Mouse (Mus musculus) granulocyte monocyte progenitor cell, adult 5-6 weeks (primary cell): ENCODE data around the gene Mid1. TPM values are rescaled to one million over a fixed set of nuclear protein-coding genes. Genes with fewer than 3 reads are reported as not detected.
A peak's percentile ranks its signal among the peaks of the same experiment; 100 is the strongest.
"Not testable (repeated sequence)": the region's sequence is repeated elsewhere in the genome, so short reads cannot be mapped to it uniquely, and the experiment has no call there.

Experiments
- ATAC-seq: replicated peaks from 2 replicates; pipeline ENCODE4 v1.8.0; 2016; ENCODE audit warnings: mild to moderate bottlenecking, moderate TSS enrichment, inconsistent platforms; ENCODE audit not compliant: poor library complexity, severe bottlenecking
- total RNA-seq, 2 experiments: library from RNA; stranded (forward) in 1 of 2; stranded (reverse) in 1 of 2; fragments of 200-712, 200-1000 nt in 1 of 2; fragments of >200 nt in 1 of 2; fragmentation: Nextera tagmentation in 1 of 2; gene quantifications; 2 replicates each; pipeline ENCODE4 v1.2.3; 2014 to 2017

Mid1 gene
- total RNA-seq, 2 experiments from 2014 or later = 12.2 to 54.0 TPM

DNA sequence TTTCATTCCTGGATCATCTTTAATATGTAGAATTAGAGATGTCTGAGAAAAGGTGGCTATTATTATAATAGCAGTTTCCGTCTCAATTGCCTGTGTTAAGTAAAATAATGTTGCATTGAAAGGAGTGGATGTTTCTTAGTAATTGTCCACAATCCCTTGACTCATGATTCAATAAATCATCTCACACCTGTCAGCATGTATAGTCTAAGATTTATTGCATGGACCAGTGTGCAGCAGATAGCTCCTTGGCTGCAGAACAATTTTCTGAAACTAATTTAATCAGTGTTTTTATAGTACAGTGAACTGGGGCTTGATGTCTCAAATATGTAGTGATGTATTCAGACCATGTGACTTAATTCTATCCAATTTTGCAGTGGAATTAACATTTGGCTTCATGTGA lies 265.6 kb downstream of the Mid1 start:
- ATAC-seq = no peak

DNA sequence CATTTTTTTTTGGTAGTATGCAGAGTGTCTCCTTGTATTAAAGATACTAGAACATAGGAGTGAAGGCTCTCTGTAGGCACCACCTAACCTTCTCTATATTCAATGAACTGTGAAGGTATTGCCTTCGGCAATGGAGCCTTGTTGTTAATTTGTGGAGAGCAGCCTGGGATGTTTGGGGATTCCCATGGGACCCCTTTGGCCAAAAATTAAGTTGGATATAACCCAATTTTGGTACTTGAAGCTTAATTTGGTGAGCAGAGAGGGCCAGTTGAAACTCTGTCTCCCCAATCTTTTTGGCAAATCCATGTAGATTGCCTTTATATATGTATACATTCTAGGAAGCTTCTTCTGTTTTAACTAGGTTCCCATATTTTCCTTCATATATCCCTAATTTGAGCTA lies 284.3 kb downstream of the Mid1 start:
- no peak for ATAC-seq

DNA sequence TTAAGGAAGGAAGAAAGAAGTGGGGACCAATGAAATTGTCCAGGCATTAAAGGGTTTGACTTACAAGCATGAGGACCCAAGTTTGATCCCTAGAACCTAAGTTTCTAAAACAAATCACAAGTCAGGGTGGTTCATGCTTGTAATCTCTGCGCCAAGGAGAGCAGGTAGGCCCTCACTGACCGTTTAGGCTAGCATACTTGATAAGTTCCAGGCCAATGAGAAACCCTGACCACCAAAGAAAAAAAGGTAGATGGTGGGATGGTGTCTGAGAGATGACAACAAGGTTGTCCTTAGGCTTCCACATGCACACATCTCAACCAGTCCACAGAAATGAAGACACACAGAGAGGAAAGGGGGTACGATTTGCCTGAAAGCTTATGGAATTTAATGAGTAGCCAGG lies 284.8 kb downstream of the Mid1 start:
- ATAC-seq = not testable (repeated sequence)

DNA sequence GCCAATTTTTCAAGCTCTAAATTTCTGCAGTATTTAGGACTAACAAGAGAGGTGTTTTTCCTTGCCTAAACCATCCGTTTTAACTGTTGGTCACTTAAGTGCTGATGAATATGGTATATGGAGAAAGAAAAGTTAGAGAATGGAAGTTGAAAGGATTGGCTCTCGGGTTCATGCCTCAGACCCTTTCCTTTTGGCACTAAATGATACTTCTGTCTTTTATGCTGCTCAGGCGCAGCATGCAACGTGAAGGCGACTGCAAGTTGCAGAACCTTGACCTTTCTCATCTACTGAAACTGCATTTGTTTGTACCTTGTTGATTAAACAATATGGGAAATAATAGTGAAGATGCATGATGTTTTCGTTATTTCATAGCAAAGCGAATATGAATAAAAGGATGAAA lies 285.5 kb downstream of the Mid1 start:
- not testable (repeated sequence) for ATAC-seq

DNA sequence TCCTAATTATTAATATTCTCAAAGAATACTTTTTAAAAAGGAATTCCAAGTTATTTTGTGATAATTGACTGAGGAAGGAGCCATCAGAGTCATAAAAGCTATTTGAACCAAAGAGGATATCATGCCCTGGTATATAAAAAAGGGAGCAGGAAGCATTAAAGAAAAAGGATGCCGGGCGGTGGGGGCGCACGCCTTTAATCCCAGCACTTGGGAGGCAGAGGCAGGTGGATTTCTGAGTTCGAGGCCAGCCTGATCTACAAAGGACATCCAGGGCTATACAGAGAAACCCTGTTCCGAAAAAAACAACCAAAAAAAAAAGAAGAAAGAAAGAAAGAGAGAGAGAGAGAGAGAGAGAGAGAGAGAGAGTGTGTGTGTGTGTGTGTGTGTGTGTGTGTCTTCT lies 286.6 kb downstream of the Mid1 start:
- not testable (repeated sequence) for ATAC-seq

DNA sequence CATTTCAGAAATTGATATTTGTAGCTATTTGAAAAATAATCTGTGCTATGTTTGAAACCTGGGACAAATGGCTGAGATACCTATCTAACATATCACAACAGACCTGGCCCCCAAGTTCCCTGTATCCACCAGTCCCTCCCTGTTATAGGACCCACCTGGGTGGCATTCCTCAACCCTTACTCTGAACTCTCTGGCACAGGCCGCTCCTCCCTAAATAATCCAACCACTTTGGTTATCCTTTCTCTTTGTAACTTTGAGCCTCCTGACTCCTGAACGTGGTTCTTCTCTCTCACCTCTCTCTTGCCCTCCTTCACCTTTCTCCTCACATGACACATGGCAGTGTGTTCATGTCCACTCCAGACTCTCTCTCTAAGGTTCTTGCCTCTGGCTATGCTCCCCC lies 287.1 kb downstream of the Mid1 start:
- not testable (repeated sequence) for ATAC-seq

DNA sequence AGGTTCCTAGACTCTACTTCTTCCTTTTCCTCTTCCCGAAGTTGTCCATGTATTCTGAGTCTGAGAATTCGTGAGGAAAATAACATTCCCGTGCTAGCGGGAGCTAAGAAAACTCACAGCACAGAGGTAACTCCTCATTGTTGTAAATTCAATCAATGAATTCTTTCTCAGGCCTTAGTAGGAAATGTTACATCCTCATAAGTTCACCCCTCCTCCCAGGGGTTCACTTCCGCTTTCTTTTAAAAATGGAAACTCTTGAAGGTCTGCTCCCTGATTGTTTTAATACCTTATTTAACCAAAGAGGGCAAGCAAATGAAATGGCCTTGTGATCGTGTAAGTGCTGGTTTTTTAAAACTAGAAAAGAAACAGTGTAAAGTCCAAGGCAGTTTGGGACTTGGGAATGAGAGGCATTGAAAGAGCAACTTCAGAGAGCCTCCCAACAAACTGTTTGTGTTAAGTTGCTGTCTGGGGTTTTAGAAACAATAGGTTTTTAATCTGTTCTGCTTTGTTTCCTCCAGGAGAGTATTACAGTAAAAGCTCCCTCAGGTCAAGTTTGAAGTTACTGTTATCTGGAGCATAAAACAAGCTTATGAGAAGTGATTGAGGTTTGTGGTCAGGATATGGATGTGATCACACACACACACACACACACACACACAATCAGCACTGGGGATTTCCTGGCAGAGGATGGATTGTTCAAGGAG lies 287.9 kb downstream of the Mid1 start:
- ATAC-seq = peak; percentile 64

DNA sequence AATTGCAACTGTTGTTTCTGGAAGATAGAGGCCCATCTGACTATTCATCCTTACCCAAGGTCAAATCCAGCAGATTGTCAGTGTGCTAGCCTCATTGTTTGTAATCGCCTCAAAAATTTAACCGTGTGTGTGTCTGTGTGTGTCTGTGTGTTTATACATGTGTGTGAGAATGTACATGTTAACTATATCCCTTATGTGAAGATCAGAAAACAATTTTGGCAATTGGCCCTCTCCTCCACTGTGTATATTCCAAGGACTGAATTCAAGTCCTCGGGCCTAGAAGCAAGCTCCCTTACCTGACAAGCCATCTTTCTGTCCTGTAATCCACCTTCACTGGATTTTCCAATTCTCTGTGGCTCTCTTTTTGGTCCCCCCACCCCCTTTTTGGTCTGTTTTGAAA lies 288.8 kb downstream of the Mid1 start:
- not testable (repeated sequence) for ATAC-seq

DNA sequence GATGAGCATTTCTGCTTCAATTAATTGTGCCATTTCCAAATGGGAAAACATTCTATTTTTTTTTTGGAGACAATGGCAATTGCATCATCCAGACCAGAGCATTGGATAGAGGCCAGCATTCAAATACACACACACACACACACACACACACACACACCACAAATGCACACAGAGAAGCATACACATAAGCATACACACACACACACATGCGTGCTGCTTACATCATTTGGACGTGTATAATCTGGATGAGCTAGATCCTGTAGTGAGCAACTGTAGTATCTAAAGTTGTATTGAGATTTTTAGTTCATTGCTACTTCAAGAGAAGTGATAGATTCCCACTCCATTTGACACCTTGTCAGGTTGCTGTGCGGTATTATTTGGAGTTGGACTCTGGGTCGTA lies 289.5 kb downstream of the Mid1 start:
- ATAC-seq = not testable (repeated sequence)

DNA sequence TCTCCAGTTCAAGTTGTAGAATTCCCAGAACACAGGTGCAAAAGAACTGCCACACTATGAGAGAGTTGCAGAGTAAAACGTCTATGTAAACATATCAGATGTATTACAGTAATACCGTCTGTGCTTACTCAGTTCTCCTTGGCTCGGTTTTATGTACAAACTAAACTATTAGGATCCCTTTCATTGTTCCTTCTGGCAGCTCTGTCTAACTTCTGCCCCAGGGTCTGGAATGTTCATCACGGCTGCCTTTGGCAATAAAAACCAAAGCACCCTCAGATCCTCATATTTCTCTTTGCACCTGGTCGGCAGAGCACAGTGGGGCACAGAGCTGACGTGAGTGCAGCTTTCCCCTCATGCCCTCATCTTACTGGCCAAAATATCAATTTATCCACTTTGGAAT lies 290.0 kb downstream of the Mid1 start:
- not testable (repeated sequence) for ATAC-seq

DNA sequence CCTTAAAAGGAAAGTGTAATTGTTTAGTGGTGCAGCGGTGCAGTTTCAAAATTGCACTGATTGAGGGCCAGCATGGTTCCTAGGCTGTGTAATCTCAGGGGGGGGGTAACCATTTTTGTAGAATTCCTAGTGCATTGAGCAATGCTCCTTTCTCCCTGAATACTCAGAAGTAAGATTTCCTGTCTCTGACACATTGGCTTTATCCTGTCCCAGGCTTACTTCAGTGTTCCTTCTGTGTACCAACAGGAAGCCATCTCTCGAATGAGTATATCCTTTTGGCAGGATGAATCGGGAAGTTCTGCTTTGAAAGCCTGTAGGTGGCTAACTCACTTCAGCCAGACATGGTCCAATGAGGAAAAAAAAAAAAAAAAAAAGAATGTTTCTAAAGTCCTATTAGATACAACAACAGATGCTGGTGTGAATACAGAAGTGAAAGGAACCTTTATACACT lies 290.7 kb downstream of the Mid1 start:
- ATAC-seq = peak; percentile 13

DNA sequence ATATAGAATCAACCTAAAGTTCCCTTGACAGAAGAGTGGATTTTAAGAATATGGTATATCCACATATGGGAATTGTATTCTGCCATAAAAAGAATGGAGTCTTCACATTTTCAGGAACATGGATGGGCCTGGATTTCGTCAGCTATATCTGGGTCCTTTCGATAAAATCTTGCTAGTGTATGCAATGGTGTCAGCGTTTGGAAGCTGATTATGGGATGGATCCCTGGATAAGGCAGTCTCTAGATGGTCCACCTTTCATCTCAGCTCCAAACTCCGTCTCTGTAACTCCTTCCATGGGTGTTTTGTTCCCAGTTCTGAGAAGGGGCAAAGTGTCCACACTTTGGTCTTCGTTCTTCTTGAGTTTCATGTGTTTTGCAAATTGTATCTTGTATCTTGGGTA lies 291.3 kb downstream of the Mid1 start:
- not testable (repeated sequence) for ATAC-seq

DNA sequence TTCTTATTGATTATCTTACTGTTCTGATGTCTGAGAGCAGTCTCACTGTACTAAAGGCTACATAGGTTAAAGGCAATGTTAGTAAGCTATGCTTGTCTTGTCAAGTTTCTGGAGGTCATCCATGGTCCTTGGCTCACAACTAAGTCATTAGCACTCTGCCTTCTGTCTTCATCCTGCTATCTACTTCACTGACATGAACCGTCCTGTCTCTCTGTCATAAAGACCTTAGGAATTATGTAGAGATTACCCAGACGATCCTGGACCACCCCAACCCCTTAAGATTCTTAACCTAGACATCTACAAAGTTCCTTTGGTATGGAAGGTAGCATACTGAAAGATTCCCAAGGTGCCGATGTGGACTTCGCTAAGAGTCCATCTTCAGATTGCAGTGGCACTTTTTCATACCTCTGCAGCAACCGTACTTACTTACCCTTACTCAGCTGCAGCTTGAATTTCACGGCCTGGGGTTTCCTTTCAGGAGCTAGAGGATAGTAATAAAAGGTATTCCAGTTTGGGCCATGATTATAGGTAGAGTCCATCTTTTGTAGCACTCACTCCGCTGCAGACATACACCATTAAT lies 292.9 kb downstream of the Mid1 start:
- ATAC-seq = not testable (repeated sequence)

DNA sequence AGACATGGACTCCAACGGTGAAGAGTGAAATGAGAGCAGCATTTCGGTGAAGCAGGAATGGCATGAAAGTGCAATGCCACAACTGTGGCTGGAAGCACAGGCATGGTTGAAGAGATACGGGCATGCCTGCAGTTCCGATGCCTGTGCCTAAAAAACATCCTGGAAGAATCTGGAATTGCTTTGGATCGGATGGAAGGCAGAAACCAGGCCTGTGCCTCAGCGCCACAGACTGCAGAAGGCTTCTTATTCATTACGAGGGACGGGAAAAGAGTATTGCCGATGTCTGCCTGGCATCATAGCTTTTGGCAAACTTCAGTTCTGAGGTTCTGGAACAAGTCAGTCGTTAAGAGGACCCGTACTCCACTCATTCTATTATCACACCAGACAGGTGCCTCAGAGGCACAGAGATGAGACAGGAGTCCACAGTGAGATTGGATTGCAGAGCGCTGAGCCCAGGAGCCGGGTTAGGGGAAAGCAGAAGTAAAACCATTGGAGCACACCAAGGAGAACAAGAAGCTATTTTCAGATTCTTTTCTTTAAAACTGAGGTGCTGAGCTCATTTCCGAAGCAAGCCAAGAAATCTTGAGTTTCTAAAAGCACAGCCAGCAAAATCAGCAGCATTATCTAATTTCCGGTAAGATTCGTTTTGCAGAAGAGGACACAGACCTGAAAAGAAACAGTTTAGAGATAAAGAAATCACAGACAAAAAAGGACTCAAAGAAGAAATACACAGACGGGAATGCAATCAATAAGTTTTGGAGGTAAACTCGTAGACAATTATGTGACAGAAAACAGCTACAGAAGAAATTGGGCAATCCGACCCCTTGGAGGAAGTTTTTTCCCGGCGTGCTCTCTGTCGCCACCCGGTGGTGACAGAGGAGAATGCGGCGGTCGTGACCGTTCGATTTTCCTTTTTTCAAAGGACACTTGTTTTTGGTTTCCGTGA lies 293.7 kb downstream of the Mid1 start:
- peak; percentile 42 for ATAC-seq

DNA sequence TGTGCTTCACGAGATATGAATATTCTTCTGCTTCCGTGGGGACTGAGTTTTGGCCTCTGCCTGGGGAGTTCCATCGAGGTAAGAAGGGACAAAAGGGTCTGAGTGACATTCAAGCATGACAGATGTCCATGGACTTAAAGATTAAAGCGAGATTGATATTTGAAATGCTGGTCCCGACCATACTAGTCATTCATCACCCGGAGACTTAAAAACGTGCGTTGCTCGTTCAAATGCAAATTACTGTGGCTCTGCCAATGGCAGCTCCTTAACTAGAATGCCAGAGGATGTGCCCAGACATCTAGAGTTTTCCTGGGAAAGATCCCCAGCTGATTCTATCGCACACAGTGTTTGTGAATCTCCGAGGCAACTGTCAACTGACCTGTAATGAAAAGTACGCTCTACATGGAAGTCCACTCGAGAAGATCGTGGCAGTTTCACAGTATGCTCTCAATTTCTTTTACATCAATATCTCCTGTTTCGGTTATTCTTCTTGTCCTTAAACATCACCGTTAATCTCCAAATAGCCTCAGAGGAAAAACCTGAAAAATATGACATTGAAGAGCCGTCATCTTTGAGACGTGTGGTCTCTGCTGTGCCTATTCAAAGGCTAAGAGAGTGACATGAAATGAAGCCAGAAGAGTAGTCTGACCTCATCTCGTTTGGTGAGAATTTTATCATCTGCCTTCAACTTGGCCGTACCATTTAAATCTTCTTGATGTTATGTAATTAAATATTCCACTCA lies 294.6 kb downstream of the Mid1 start:
- ATAC-seq = not testable (repeated sequence)

DNA sequence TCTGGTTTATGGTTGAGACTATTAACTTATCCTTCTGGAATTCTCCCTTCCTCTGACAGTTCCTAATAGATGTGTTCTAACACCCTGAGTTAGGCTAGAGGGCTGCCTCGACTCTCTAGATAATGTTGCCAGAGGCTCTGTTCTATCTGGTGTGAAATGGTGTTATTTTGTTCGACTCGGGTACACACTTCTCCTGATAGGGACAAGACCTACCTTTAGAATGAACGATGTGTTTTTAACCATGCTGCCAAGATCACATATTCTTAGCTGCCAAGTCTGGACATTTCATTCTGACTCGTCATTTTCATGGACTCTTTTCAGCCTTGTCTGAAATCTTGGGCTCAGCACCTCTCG lies 295.2 kb downstream of the Mid1 start:
- not testable (repeated sequence) for ATAC-seq

DNA sequence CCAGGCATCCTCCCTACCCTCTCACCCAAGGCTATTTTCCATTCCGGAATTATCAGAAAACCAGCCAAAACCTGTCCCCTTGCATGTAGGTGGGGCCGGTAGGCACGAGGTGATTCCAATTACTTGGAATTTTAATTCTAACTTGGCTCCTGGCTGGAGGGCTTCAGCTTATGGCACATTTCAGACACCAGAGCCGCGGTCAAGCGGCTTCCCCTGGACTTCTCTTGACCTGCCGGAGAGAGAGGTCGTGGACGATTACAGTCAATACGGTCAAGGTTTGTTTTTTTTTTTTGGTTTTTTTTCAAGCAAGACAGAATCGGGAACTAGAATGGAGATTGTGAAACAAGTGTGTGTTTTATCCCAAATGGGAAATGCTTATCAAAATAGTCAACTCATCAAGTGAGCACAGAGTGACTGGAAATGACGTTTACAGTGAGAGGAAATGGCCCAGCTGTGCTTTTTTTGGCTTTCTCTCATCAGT lies 295.9 kb downstream of the Mid1 start:
- peak; percentile 37 for ATAC-seq

DNA sequence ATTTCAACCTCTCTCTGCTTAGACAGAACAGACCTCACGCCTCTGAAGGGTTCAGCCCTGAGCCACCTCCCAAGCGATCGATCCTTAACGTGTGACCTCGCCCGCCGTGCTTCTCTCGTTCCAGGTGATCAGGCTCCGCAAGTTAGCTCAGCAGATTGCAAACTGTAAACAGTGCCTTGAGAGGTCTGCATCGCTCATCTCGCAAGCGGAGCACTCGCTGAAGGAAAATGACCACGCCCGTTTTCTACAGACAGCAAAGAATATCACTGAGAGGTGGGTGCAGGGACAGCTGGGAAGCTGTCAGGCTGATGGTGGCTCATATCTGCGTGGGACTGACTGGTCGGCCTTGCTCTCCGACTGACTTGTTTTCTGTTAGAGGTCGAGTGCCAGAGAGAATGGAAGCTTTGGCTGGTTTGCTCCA lies 296.8 kb downstream of the Mid1 start:
- not testable (repeated sequence) for ATAC-seq

DNA sequence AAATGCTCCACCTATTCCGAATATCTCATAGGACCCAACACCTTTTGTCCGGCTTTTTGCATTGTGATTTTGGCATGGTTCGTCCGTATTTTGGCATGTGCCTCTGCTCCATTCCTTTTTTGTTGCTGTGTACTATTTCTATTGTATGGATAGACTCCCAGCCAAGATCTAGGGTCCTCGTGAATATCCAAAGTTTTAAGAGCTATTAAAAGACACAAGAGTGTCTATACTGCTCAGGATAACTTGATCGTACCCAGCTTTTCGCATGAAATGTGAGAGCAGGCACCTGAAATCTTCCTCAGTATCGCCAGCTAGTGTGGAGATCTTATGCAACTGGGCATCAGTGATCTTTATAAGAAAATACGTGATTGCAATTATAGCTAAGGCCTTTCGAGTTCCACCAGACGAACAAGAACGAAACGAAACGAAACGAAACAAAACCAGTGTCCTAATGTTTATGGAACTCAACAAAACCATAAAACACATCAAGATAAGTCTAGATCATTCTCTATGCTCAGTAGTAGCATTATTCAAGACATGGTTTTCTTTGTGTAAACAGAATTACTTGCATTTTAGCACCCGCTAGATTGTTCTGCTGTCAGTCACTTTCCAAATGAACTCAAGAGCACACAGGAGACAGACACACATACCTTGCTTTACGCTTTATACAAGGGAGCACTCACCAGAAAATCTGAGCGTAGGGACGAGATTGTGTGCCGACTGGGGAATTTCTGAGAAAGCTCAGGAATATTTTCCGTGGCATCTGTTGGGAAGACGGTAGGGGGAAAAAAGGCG lies 297.8 kb downstream of the Mid1 start:
- ATAC-seq = not testable (repeated sequence)
